Mouse (Mus musculus) neural tube, embryonic 15.5 days (tissue): Measurements from ENCODE around the gene Rps5. TPM values are rescaled to one million over a fixed set of nuclear protein-coding genes. Genes with fewer than 3 reads are reported as not detected.
"Not testable (repeated sequence)": the region's sequence is repeated elsewhere in the genome, so short reads cannot be mapped to it uniquely, and the experiment has no call there.

Source experiments
- ATAC-seq: fragments of 200-750 bp; cut with Nextera tagmentation; 2 replicates; pipeline ENCODE4 v1.8.0; 2017; ENCODE audit warnings: mild to moderate bottlenecking, moderate TSS enrichment, moderate library complexity; ENCODE audit not compliant: low FRiP score
- H3K27ac ChIP-seq: fragments of 300-500 bp; sonication (generic); replicated peaks from 2 replicates; pipeline ENCODE4 v1.5.1; 2015; ENCODE audit warnings: mild to moderate bottlenecking, inconsistent platforms
- H3K27me3 ChIP-seq: fragments of 300-500 bp; sonication (generic); replicated peaks from 2 replicates; pipeline ENCODE4 v1.6.1; 2015; ENCODE audit warnings: inconsistent platforms
- H3K36me3 ChIP-seq: fragments of 300-500 bp; sonication (generic); 2 replicates; pipeline ENCODE4 v1.6.1; 2015; ENCODE audit warnings: inconsistent platforms
- H3K4me1 ChIP-seq: fragments of 300-500 bp; sonication (generic); 2 replicates; pipeline ENCODE4 v1.6.1; 2015; ENCODE audit warnings: inconsistent platforms
- H3K4me2 ChIP-seq: fragments of 300-500 bp; sonication (generic); 2 replicates; pipeline ENCODE4 v1.6.1; 2015; ENCODE audit warnings: inconsistent platforms, mild to moderate bottlenecking, moderate library complexity
- H3K4me3 ChIP-seq: fragments of 300-500 bp; sonication (generic); replicated peaks from 2 replicates; pipeline ENCODE4 v1.5.1; 2015; ENCODE audit warnings: mild to moderate bottlenecking, inconsistent platforms
- H3K9ac ChIP-seq: fragments of 300-500 bp; sonication (generic); replicated peaks from 2 replicates; pipeline ENCODE4 v1.6.1; 2015; ENCODE audit warnings: mild to moderate bottlenecking, inconsistent platforms
- H3K9me3 ChIP-seq: fragments of 300-500 bp; sonication (generic); replicated peaks from 2 replicates; pipeline ENCODE4 v1.6.1; 2016; ENCODE audit warnings: inconsistent platforms
- WGBS: fragments of 180-500 bp; shearing (Covaris S2); methylation state at CpG from one replicate; pipeline ENCODE4 v1.1.7; 2015; ENCODE audit warnings: mixed read lengths; 5-methylcytosine and 5-hydroxymethylcytosine counted together
- polyA plus RNA-seq: library from polyadenylated mRNA; unstranded; fragments of >200 nt; fragmentation: Nextera tagmentation; extraction: Ambion mirVana; gene quantifications from 2 replicates; pipeline ENCODE4 v1.2.1, GENCODE M21; 2015

Gene Rps5
- polyA plus RNA-seq, 1 experiment from 2014 or later: 564 TPM

GRCm38 (mm10) chr7:12903623-12904022 lies 18.5 kb upstream of the Rps5 start:
- no peak overlapping the region for H3K4me3 ChIP-seq
- no peak overlapping the region for H3K4me2 ChIP-seq
- H3K36me3 ChIP-seq: peaks cover 45% of the 10 kb centered on the region
- H3K27ac ChIP-seq: no peak overlapping the region
- 60% methylated on average over 10 of the region's 10 CpGs for WGBS
- ATAC-seq: no peak
- peaks cover 10% of the 10 kb centered on the region for H3K4me1 ChIP-seq
- no peaks in the 10 kb centered on the region for H3K9me3 ChIP-seq
- no peak overlapping the region for H3K9ac ChIP-seq
- H3K27me3 ChIP-seq: no peaks in the 10 kb centered on the region

- no peak overlapping the region for H3K9ac ChIP-seq
- H3K4me2 ChIP-seq: no peak overlapping the region
- no peaks in the 10 kb centered on the region for H3K27me3 ChIP-seq
- H3K4me3 ChIP-seq: no peak overlapping the region
- ATAC-seq: no peak
- H3K27ac ChIP-seq: no peak overlapping the region
- H3K4me1 ChIP-seq: peaks cover 8% of the 10 kb centered on the region
- 100% methylated on average over 1 of the region's 1 CpGs for WGBS
- peaks cover 49% of the 10 kb centered on the region for H3K36me3 ChIP-seq
- no peaks in the 10 kb centered on the region for H3K9me3 ChIP-seq
These were observed 16.9 kb upstream of the Rps5 start for GRCm38 (mm10) chr7:12905146-12905545.

GRCm38 (mm10) chr7:12909498-12909962 lies 12.6 kb upstream of the Rps5 start:
- Histone ChIP-seq H3K27ac (peak overlapping the region; percentile 92), H3K36me3 (peaks cover 43% of the 10 kb centered on the region), H3K9me3 (no peaks in the 10 kb centered on the region), H3K27me3 (no peaks in the 10 kb centered on the region), H3K4me1 (peaks cover 12% of the 10 kb centered on the region), H3K4me2 (peak overlapping the region; percentile 65), H3K4me3 (peak overlapping the region; percentile 52), H3K9ac (peak overlapping the region; percentile 59)
- 41% methylated on average over 7 of the region's 7 CpGs for WGBS
- peak; percentile 38 for ATAC-seq

- Histone ChIP-seq H3K4me2 (peak overlapping the region; percentile 65), H3K27me3 (no peaks in the 10 kb centered on the region), H3K36me3 (peaks cover 37% of the 10 kb centered on the region), H3K9ac (peak overlapping the region; percentile 59), H3K4me3 (peak overlapping the region; percentile 52), H3K27ac (peak overlapping the region; percentile 92), H3K4me1 (peaks cover 12% of the 10 kb centered on the region), H3K9me3 (no peaks in the 10 kb centered on the region)
- ATAC-seq: peak; percentile 85
- WGBS: 9% methylated on average over 19 of the region's 19 CpGs
These were observed 11.9 kb upstream of the Rps5 start for GRCm38 (mm10) chr7:12910181-12910668.

- ATAC-seq: no peak
- H3K9ac ChIP-seq: no peak overlapping the region
- H3K36me3 ChIP-seq: peaks cover 5% of the 10 kb centered on the region
- peaks cover 12% of the 10 kb centered on the region for H3K4me1 ChIP-seq
- H3K4me3 ChIP-seq: no peak overlapping the region
- H3K27me3 ChIP-seq: no peaks in the 10 kb centered on the region
- no peak overlapping the region for H3K27ac ChIP-seq
- no peak overlapping the region for H3K4me2 ChIP-seq
- H3K9me3 ChIP-seq: no peaks in the 10 kb centered on the region
These were observed 8.5 kb upstream of the Rps5 start for GRCm38 (mm10) chr7:12913556-12913955.

- peaks cover 22% of the 10 kb centered on the region for H3K36me3 ChIP-seq
- not testable (repeated sequence) for H3K27me3 ChIP-seq, ATAC-seq, H3K9ac ChIP-seq, H3K9me3 ChIP-seq, H3K27ac ChIP-seq, H3K4me3 ChIP-seq
- WGBS: 89% methylated on average over 7 of the region's 8 CpGs
- H3K4me1 ChIP-seq: peaks cover 21% of the 10 kb centered on the region
- H3K4me2 ChIP-seq: 0 out of 2 replicates have a peak overlapping the region, but pooled peaks have one; percentile 86
These were observed 1.6 kb upstream of the Rps5 start for GRCm38 (mm10) chr7:12920495-12920894.

- peak overlapping the region; percentile 97 for H3K27ac ChIP-seq
- H3K9me3 ChIP-seq: no peaks in the 10 kb centered on the region
- peak overlapping the region; percentile 86 for H3K4me2 ChIP-seq
- H3K4me3 ChIP-seq: peak overlapping the region; percentile 95
- H3K36me3 ChIP-seq: peaks cover 31% of the 10 kb centered on the region
- peaks cover 16% of the 10 kb centered on the region for H3K27me3 ChIP-seq
- H3K4me1 ChIP-seq: peaks cover 21% of the 10 kb centered on the region
- peak; percentile 49 for ATAC-seq
- peak overlapping the region; percentile 66 for H3K9ac ChIP-seq
- 0% methylated on average over 3 of the region's 3 CpGs for WGBS
These were observed 779 bp upstream of the Rps5 start for GRCm38 (mm10) chr7:12921318-12921704.

- Histone ChIP-seq H3K27me3 (peaks cover 30% of the 10 kb centered on the region), H3K4me1 (peaks cover 24% of the 10 kb centered on the region), H3K27ac (no peak overlapping the region), H3K4me3 (peak overlapping the region; percentile 95), H3K9me3 (no peaks in the 10 kb centered on the region), H3K4me2 (peak overlapping the region; percentile 86), H3K36me3 (peaks cover 42% of the 10 kb centered on the region), H3K9ac (peak overlapping the region; percentile 85)
- ATAC-seq: no peak
- WGBS: 4% methylated on average over 8 of the region's 8 CpGs
These were observed 639 bp downstream of the Rps5 start for GRCm38 (mm10) chr7:12922729-12923128.

- no peak for ATAC-seq
- Histone ChIP-seq H3K36me3 (peaks cover 42% of the 10 kb centered on the region), H3K9me3 (no peaks in the 10 kb centered on the region), H3K9ac (no peak overlapping the region), H3K4me1 (peaks cover 29% of the 10 kb centered on the region), H3K4me2 (no peak overlapping the region), H3K27me3 (peaks cover 39% of the 10 kb centered on the region), H3K4me3 (no peak overlapping the region), H3K27ac (no peak overlapping the region)
- 82% methylated on average over 7 of the region's 7 CpGs for WGBS
These were observed 4.2 kb downstream of the Rps5 start for GRCm38 (mm10) chr7:12926316-12926715.

GRCm38 (mm10) chr7:12927191-12927680 lies 5.1 kb downstream of the Rps5 start, which contains the start of gene Rnf225:
TSS of gene Rnf225 (plus strand) at chr7:12927416.
- Histone ChIP-seq H3K36me3 (peaks cover 42% of the 10 kb centered on the region), H3K4me2 (peak within 1 kb of the TSS; percentile 58), H3K27me3 (peaks cover 39% of the 10 kb centered on the region), H3K4me1 (peaks cover 29% of the 10 kb centered on the region), H3K4me3 (peak within 1 kb of the TSS; percentile 34), H3K27ac (no peak within 1 kb of the TSS), H3K9me3 (no peaks in the 10 kb centered on the region), H3K9ac (peak within 1 kb of the TSS; percentile 36; the same call in 1 of the 2 replicates)
- WGBS: 19% methylated on average over 8 of the region's 8 CpGs
- no peak for ATAC-seq

GRCm38 (mm10) chr7:12927693-12928589 lies 5.9 kb downstream of the Rps5 start:
- H3K4me3 ChIP-seq: peak overlapping the region; percentile 34
- WGBS: 5% methylated on average over 58 of the region's 65 CpGs
- H3K36me3 ChIP-seq: peaks cover 42% of the 10 kb centered on the region
- H3K4me1 ChIP-seq: peaks cover 25% of the 10 kb centered on the region
- ATAC-seq: peak; percentile 41; the same call in 1 of the 2 replicates
- no peak overlapping the region for H3K27ac ChIP-seq
- H3K9ac ChIP-seq: peak overlapping the region; percentile 36; the same call in 1 of the 2 replicates
- H3K27me3 ChIP-seq: peaks cover 39% of the 10 kb centered on the region
- H3K4me2 ChIP-seq: peak overlapping the region; percentile 58
- H3K9me3 ChIP-seq: no peaks in the 10 kb centered on the region
